ENCODE assay signal across 30 mouse cellular contexts in the genomic region with DNA sequence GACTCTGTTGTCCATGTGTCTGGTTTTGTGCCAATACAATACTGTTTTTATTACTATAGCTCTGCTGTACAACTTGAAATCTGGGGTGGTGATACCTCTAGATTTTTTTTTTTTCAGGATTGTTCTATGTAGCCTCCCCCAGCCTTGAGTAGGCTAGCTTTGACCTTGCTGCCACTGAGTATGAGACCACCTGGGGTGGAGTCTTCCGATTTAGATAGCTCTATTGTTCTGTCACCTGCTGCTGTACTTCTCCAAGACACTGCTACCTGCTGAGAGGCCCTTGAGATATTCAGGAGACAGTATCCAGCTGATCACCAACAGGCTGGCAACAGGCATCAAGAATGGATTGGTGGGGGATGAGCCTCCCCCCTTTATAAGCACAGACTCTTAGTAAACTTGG. TPM values are rescaled to one million over a fixed set of nuclear protein-coding genes. Genes with fewer than 3 reads are reported as not detected.
DNase-seq lines count a peak whose midpoint lies in the region; TF ChIP-seq lines count a peak whose summit lies in the region.
"Had no signal": no experiment of that assay in that cellular context is flagged by ENCODE, and none has a peak within 500 bp of the region (broad histone marks: within the 10 kb centered on the region; RNA-seq: fewer than 3 reads in every experiment).

No protein-coding gene starts in this region.

- no peak overlapping the region for H3K27ac ChIP-seq in ES-Bruce4 (ENCODE audit: insufficient read depth, low read length)
- no peak overlapping the region for H3K27ac ChIP-seq in gastrocnemius, adult 2 months
- H3K27ac ChIP-seq: embryonic facial prominence, embryonic 13.5 days; embryonic facial prominence, embryonic 15.5 days; forebrain, embryonic 10.5 days; forebrain, embryonic 12.5 days had no signal

- no peak overlapping the region for H3K9ac ChIP-seq in ES-Bruce4 (ENCODE audit: low read depth, poor library complexity, severe bottlenecking)
- H3K9ac ChIP-seq: embryonic facial prominence, embryonic 13.5 days; embryonic facial prominence, embryonic 15.5 days; forebrain, embryonic 12.5 days had no signal

- intact Hi-C loops in gastrocnemius, adult 2 months (cut with DNase I) = no loop called here
- intact Hi-C loops in heart, postnatal 25 days (cut with DNase I) = no loop called here

- TF ChIP-seq POLR2A in ES-Bruce4 (IDR thresholded peaks at IDR 0.05; ENCODE audit: insufficient read depth, low read length) = no peak

- peak; percentile 91 for TF ChIP-seq EP300 in ES-Bruce4 (IDR thresholded peaks at IDR 0.05; ENCODE audit: insufficient read depth, low read depth, low read length)

- H3K9me3 ChIP-seq in ES-Bruce4 (replicated peaks; ENCODE audit: control insufficient read depth, insufficient read depth, low read length, poor library complexity, severe bottlenecking) = peaks cover 20% of the 10 kb centered on the region
- H3K9me3 ChIP-seq: embryonic facial prominence, embryonic 15.5 days; G1E had no signal

- no peak for TF ChIP-seq CTCF in ES-Bruce4 (IDR thresholded peaks at IDR 0.05; ENCODE audit: low read depth, low read length)
- TF ChIP-seq CTCF in gastrocnemius, adult 2 months (IDR thresholded peaks at IDR 0.05) = no peak

- no peaks in the 10 kb centered on the region for H3K4me1 ChIP-seq in ES-Bruce4 (ENCODE audit: control insufficient read depth, insufficient read depth, low read length)
- H3K4me1 ChIP-seq: embryonic facial prominence, embryonic 13.5 days; embryonic facial prominence, embryonic 15.5 days; forebrain, embryonic 10.5 days; forebrain, embryonic 12.5 days had no signal

- H3K4me3 ChIP-seq in ES-Bruce4 (ENCODE audit: low read depth, low read length) = no peak overlapping the region
- H3K4me3 ChIP-seq in gastrocnemius, adult 2 months = no peak overlapping the region
- H3K4me3 ChIP-seq: embryonic facial prominence, embryonic 13.5 days; embryonic facial prominence, embryonic 15.5 days; erythroblast, embryonic 14.5 days; forebrain, embryonic 10.5 days; forebrain, embryonic 12.5 days had no signal

- H3K27me3 ChIP-seq in ES-Bruce4 (ENCODE audit: control insufficient read depth, insufficient read depth, low read length, poor library complexity, severe bottlenecking) = 0 out of 2 replicates have a peak, but pooled peaks cover 1% of the 10 kb centered on the region
- H3K27me3 ChIP-seq: embryonic facial prominence, embryonic 13.5 days; embryonic facial prominence, embryonic 15.5 days; forebrain, embryonic 12.5 days had no signal

- DNase-seq in ES-CJ7 (ENCODE audit: low read depth, low spot score) (peak; percentile 96), R1 (ENCODE audit: low read depth, low spot score) (peak; percentile 94), ZHBTc4 (ENCODE audit: low read depth, low spot score) (peak; percentile 88)
- DNase-seq in gastrocnemius, adult 2 months = no peak
- no peak for DNase-seq in lung, adult 18-20 months
- no peak for DNase-seq in heart, postnatal 25 days (ENCODE audit: low spot score)
- DNase-seq: adrenal gland, adult 2 months; adrenal gland, postnatal 10 days; adrenal gland, postnatal 25 days; cerebellum, adult 11 months; cerebellum, adult 18-20 months; cerebellum, adult 8-10 months; cerebellum, adult 9-11 months; cerebellum, postnatal 14 days; cerebellum, postnatal 36 days; embryo, embryonic 11 days had no signal

- H3K36me3 ChIP-seq in ES-Bruce4 (ENCODE audit: control insufficient read depth, insufficient read depth, low read length, poor library complexity, severe bottlenecking) = no peaks in the 10 kb centered on the region
- H3K36me3 ChIP-seq: embryonic facial prominence, embryonic 13.5 days; embryonic facial prominence, embryonic 15.5 days; forebrain, embryonic 10.5 days; forebrain, embryonic 12.5 days; G1E had no signal

RNA-seq across cellular contexts. Expression of a gene that starts 13.4 kb away (rescaled TPM):
- not detected in 2 replicates for polyA plus RNA-seq in ES-Bruce4 (2011; ENCODE audit: insufficient read depth, insufficient read length, low read depth, missing spikeins)
- total RNA-seq in gastrocnemius, adult 2 months (2021) = under 1 TPM in 1 of 2 experiments, not detected in 1; 0.31 TPM
- total RNA-seq in heart, postnatal 25 days (2021) = not detected
- total RNA-seq: common myeloid progenitor, adult 5-6 weeks had no signal
- polyA plus RNA-seq: brain, embryonic 14.5 days; C2C12; embryonic facial prominence, embryonic 11.5 days; embryonic facial prominence, embryonic 13.5 days; embryonic facial prominence, embryonic 15.5 days; erythroblast, embryonic 14.5 days; forebrain, embryonic 10.5 days; forebrain, embryonic 12.5 days; forebrain, embryonic 14.5 days; forebrain, embryonic 16.5 days; G1E; Patski had no signal

RNA-seq across cellular contexts. Expression of a gene that starts 19.1 kb away (rescaled TPM):
- 4.1 and 5.7 TPM in 2 replicates for polyA plus RNA-seq in ES-Bruce4 (2011; ENCODE audit: insufficient read depth, insufficient read length, low read depth, missing spikeins)
- total RNA-seq in gastrocnemius, adult 2 months (2021) = 10 to 100 TPM; 13.5 to 16.9 TPM
- total RNA-seq in heart, postnatal 25 days (2021) = 10 to 100 TPM; 23.4 to 24.6 TPM

RNA-seq across cellular contexts. Expression of a gene that starts 41.6 kb away (rescaled TPM):
- not detected in 2 replicates for polyA plus RNA-seq in ES-Bruce4 (2011; ENCODE audit: insufficient read depth, insufficient read length, low read depth, missing spikeins)
- 1 to 10 TPM in 1 of 2 experiments, under 1 TPM in 1; 0.51 to 1.2 TPM for total RNA-seq in gastrocnemius, adult 2 months (2021)
- total RNA-seq in heart, postnatal 25 days (2021) = under 1 TPM; 0.21 to 0.42 TPM
- total RNA-seq: common myeloid progenitor, adult 5-6 weeks had no signal
- polyA plus RNA-seq: C2C12; embryonic facial prominence, embryonic 11.5 days; embryonic facial prominence, embryonic 13.5 days; embryonic facial prominence, embryonic 15.5 days; erythroblast, embryonic 14.5 days; forebrain, embryonic 10.5 days; forebrain, embryonic 12.5 days; forebrain, embryonic 16.5 days; Patski had no signal

Comparison
In these comparisons a context has a peak if more than half of its experiments do, and no peak if none do; other contexts are left out.
1. DNase-seq: peak in ES-CJ7 (single experiment), R1 (single experiment) and ZHBTc4 (single experiment); none in gastrocnemius, adult 2 months (single experiment), lung, adult 18-20 months (0 of 2) and heart, postnatal 25 days (single experiment).